Mouse (Mus musculus): Measurements from ENCODE around the gene Rmnd5a. TPM values are rescaled to one million over a fixed set of nuclear protein-coding genes. Genes with fewer than 3 reads are reported as not detected.

Rmnd5a gene
- polyA plus RNA-seq, 1 experiment = 1.1 TPM

DNA sequence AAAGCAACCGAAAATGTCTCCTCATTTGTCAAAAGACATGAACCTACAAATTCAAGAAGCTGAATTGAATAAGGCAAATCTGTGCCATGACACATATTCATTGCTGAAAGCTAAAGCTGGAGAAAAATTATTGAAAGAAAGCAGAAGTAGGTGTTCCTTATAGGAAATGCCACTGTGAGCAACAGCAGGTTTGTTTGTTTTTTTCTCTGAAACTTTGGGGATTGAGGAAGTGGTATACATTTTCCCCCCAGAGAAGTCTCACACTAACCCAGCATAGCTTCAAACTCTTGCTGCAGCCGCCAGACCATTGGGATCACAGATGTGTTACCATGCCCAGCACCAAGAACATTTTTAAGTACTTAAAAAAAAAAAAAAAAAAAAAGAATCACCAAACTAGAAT is 12.4 kb upstream of the Rmnd5a start:
- H3K36me3 ChIP-seq (ENCODE audit: control insufficient read depth) = no peaks in the 10 kb centered on the region
- H3K4me3 ChIP-seq (replicated peaks) = no peak overlapping the region
- H3K9me3 ChIP-seq (ENCODE audit: control insufficient read depth, low read length) = no peaks in the 10 kb centered on the region
- no peak for TF ChIP-seq GATA1 (IDR thresholded peaks at IDR 0.05; ENCODE audit: low read length)
- no peak for TF ChIP-seq TAL1 (IDR thresholded peaks at IDR 0.05; ENCODE audit: low read length)
- peaks cover under 1% of the 10 kb centered on the region; the same call in 1 of the 2 replicates for H3K27me3 ChIP-seq (ENCODE audit: control insufficient read depth)
- H3K4me1 ChIP-seq (ENCODE audit: control insufficient read depth) = no peaks in the 10 kb centered on the region

- Histone ChIP-seq H3K4me3 (replicated peaks) (no peak overlapping the region), H3K27me3 (ENCODE audit: control insufficient read depth) (no peaks in the 10 kb centered on the region), H3K9me3 (ENCODE audit: control insufficient read depth, low read length) (no peaks in the 10 kb centered on the region), H3K36me3 (ENCODE audit: control insufficient read depth) (no peaks in the 10 kb centered on the region), H3K4me1 (ENCODE audit: control insufficient read depth) (peaks cover 17% of the 10 kb centered on the region)
- TF ChIP-seq TAL1 (IDR thresholded peaks at IDR 0.05; ENCODE audit: low read length) (no peak), GATA1 (IDR thresholded peaks at IDR 0.05; ENCODE audit: low read length) (no peak)
Measured at GRCm38 (mm10) chr6:71445560-71445959, 5.1 kb upstream of the Rmnd5a start.

- H3K4me3 ChIP-seq (replicated peaks) = no peak overlapping the region
- H3K27me3 ChIP-seq (ENCODE audit: control insufficient read depth) = no peaks in the 10 kb centered on the region
- H3K36me3 ChIP-seq (ENCODE audit: control insufficient read depth) = no peaks in the 10 kb centered on the region
- H3K9me3 ChIP-seq (ENCODE audit: control insufficient read depth, low read length) = no peaks in the 10 kb centered on the region
- peaks cover 18% of the 10 kb centered on the region for H3K4me1 ChIP-seq (ENCODE audit: control insufficient read depth)
- no peak for TF ChIP-seq TAL1 (IDR thresholded peaks at IDR 0.05; ENCODE audit: low read length)
- no peak for TF ChIP-seq GATA1 (IDR thresholded peaks at IDR 0.05; ENCODE audit: low read length)
Measured at GRCm38 (mm10) chr6:71444756-71445155, 4.3 kb upstream of the Rmnd5a start.

DNA sequence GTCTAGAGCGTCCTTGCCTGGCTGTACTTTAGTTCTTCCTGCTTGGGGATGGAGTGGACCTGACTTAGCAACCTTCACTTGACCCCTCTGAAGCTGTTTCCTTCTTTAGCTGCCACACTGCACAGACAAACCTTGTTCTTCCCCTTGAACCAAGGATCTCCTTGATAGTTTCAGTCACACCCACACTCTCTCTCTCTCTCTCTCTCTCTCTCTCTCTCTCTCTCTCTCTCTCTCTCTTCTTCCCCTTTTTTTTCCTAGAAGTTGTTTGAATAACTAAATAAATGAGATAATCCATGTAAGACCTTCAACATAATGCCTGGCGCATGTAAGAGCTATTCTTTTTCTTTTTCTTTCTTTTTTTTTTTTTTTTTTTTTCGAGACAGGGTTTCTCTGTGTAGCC is 1.7 kb upstream of the Rmnd5a start:
- Histone ChIP-seq H3K4me3 (replicated peaks) (no peak overlapping the region), H3K27me3 (ENCODE audit: control insufficient read depth) (no peaks in the 10 kb centered on the region), H3K4me1 (ENCODE audit: control insufficient read depth) (peaks cover 35% of the 10 kb centered on the region)

DNA sequence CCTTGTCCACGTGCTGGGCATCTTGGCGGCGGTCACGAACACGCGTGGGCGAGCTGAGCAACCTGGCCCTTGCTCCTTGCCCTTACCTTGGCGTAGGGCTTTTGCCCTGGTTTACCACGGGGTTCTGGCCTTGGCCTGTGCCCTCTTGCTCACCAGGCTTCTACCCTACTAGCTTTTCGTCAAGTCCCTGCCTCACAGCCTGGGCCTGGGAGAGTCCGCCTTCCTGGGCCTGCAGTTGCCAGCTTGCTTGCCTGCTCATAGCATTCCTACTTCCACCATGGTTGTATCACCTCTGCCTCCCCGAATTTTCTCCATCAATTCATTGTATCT is 779 bp upstream of the Rmnd5a start:
- peaks cover 40% of the 10 kb centered on the region for H3K4me1 ChIP-seq (ENCODE audit: control insufficient read depth)
- no peaks in the 10 kb centered on the region; the same call in 1 of the 2 replicates for H3K36me3 ChIP-seq (ENCODE audit: control insufficient read depth)
- H3K9me3 ChIP-seq (ENCODE audit: control insufficient read depth, low read length) = no peaks in the 10 kb centered on the region
- TF ChIP-seq GATA1 (IDR thresholded peaks at IDR 0.05; ENCODE audit: low read length) (no peak), TAL1 (IDR thresholded peaks at IDR 0.05; ENCODE audit: low read length) (no peak)
- H3K27me3 ChIP-seq (ENCODE audit: control insufficient read depth) = no peaks in the 10 kb centered on the region
- H3K4me3 ChIP-seq (replicated peaks) = peak overlapping the region; percentile 89

More for the DNA sequence above, 1.7 kb upstream of the Rmnd5a start:
- no peaks in the 10 kb centered on the region for H3K9me3 ChIP-seq (ENCODE audit: control insufficient read depth, low read length)
- TF ChIP-seq TAL1 (IDR thresholded peaks at IDR 0.05; ENCODE audit: low read length) (no peak), GATA1 (IDR thresholded peaks at IDR 0.05; ENCODE audit: low read length) (no peak)
- no peaks in the 10 kb centered on the region for H3K36me3 ChIP-seq (ENCODE audit: control insufficient read depth)

DNA sequence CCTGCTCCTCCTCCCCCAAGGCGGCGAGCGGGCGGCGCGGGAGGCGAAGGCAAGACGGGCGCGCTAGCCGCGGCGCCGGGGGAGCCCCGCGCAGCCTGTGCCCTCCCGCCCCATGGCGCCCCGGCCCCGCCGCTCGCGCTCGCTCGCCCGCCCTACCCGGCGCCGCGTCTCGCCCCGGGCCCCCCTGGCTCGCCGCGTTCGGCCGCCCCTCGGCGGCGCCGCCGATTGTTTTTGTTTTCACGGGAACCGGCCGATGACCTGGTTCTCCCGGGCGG is 283 bp downstream of the Rmnd5a start:
- no peaks in the 10 kb centered on the region for H3K9me3 ChIP-seq (ENCODE audit: control insufficient read depth, low read length)
- TF ChIP-seq TAL1 (IDR thresholded peaks at IDR 0.05; ENCODE audit: low read length) (no peak), GATA1 (IDR thresholded peaks at IDR 0.05; ENCODE audit: low read length) (no peak)
- H3K27me3 ChIP-seq (ENCODE audit: control insufficient read depth) = no peaks in the 10 kb centered on the region
- no peaks in the 10 kb centered on the region; the same call in 1 of the 2 replicates for H3K36me3 ChIP-seq (ENCODE audit: control insufficient read depth)
- peaks cover 42% of the 10 kb centered on the region for H3K4me1 ChIP-seq (ENCODE audit: control insufficient read depth)
- H3K4me3 ChIP-seq (replicated peaks) = peak overlapping the region; percentile 89

- Histone ChIP-seq H3K4me1 (ENCODE audit: control insufficient read depth) (peaks cover 42% of the 10 kb centered on the region), H3K27me3 (ENCODE audit: control insufficient read depth) (no peaks in the 10 kb centered on the region), H3K36me3 (ENCODE audit: control insufficient read depth) (no peaks in the 10 kb centered on the region; the same call in 1 of the 2 replicates), H3K4me3 (replicated peaks) (peak overlapping the region; percentile 89), H3K9me3 (ENCODE audit: control insufficient read depth, low read length) (no peaks in the 10 kb centered on the region)
- TF ChIP-seq TAL1 (IDR thresholded peaks at IDR 0.05; ENCODE audit: low read length) (no peak), GATA1 (IDR thresholded peaks at IDR 0.05; ENCODE audit: low read length) (no peak)
Measured at GRCm38 (mm10) chr6:71439506-71440216, 776 bp downstream of the Rmnd5a start.

- peak overlapping the region; percentile 89 for H3K4me3 ChIP-seq (replicated peaks)
- H3K4me1 ChIP-seq (ENCODE audit: control insufficient read depth) = peaks cover 49% of the 10 kb centered on the region
- no peaks in the 10 kb centered on the region for H3K9me3 ChIP-seq (ENCODE audit: control insufficient read depth, low read length)
- no peaks in the 10 kb centered on the region for H3K27me3 ChIP-seq (ENCODE audit: control insufficient read depth)
- TF ChIP-seq TAL1 (IDR thresholded peaks at IDR 0.05; ENCODE audit: low read length) (no peak), GATA1 (IDR thresholded peaks at IDR 0.05; ENCODE audit: low read length) (no peak)
- no peaks in the 10 kb centered on the region; the same call in 1 of the 2 replicates for H3K36me3 ChIP-seq (ENCODE audit: control insufficient read depth)
Measured at GRCm38 (mm10) chr6:71438070-71438469, 2.4 kb downstream of the Rmnd5a start.

DNA sequence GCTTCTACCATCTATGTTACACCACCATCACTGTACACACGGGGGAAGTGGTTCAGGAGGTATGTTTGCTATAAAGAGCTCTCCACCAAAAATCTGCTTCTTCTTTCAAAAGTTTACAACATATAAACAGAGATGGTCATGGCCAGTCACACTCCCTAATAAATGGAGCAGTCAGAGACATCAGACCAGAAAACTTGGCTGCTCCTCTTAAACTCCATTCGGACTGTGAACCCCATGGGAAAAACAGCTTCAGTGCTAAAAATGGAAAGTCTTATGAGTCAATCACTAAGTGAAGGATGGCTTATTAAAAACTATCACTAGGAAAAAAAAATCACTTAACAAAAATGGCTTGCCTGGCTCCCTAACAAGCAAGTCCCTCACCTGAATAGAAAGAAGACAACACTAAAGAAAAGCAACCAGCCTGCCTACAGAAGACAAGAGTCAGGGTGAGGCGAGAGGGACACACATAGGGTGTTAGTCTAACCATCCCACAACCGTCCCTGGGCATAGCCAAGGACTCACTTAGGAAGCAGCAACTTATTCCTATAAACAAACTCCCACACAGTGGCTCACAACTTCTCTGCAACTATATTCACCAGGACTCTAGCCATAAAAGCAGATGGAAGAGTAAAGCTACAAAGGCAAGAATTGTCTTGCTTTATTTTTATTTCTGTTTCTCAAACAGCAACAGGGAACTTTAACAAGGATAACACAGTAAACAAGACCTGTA is 12.3 kb downstream of the Rmnd5a start:
- no peak for TF ChIP-seq GATA1 (IDR thresholded peaks at IDR 0.05; ENCODE audit: low read length)
- TF ChIP-seq TAL1 (IDR thresholded peaks at IDR 0.05; ENCODE audit: low read length) = no peak
- no peaks in the 10 kb centered on the region for H3K27me3 ChIP-seq (ENCODE audit: control insufficient read depth)
- H3K4me3 ChIP-seq (replicated peaks) = no peak overlapping the region

More for the DNA sequence above, 12.3 kb downstream of the Rmnd5a start:
- no peaks in the 10 kb centered on the region for H3K9me3 ChIP-seq (ENCODE audit: control insufficient read depth, low read length)
- peaks cover 45% of the 10 kb centered on the region for H3K36me3 ChIP-seq (ENCODE audit: control insufficient read depth)
- peaks cover 14% of the 10 kb centered on the region for H3K4me1 ChIP-seq (ENCODE audit: control insufficient read depth)

All from erythroblast, embryonic 14.5 days (primary cell).